Mouse (Mus musculus): ENCODE results near the gene Sh3pxd2b. TPM values are rescaled to one million over a fixed set of nuclear protein-coding genes. Genes with fewer than 3 reads are reported as not detected.
A peak's percentile ranks its signal among the peaks of the same experiment; 100 is the strongest.

Sh3pxd2b gene
- polyA plus RNA-seq, 1 experiment = 64.9 TPM

DNA sequence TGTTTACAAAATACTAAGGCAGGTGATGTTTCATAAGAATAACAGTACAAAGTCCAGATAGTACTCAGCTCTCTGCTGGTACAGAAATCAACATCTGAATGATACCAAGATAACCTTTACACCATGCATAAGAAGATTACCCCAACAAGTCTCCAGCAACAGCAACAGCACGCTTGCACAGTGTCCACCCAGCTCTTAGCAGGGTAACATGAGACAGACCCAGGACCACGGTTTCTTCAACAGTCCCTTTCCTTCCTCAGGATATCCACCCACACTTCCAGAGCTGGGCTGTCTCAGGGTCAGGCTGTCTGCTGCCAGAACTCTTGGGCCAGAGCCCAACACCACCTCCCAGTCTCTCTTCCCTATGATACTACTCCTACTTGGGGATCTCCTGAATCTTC lies 8.5 kb upstream of the Sh3pxd2b start:
- Histone ChIP-seq H3K27ac (ENCODE audit: insufficient read depth, low read depth, low read length) (no peak overlapping the region), H3K4me1 (ENCODE audit: control insufficient read depth, insufficient read depth, low read length) (peaks cover 25% of the 10 kb centered on the region), H3K4me3 (ENCODE audit: insufficient read depth, low read length) (no peak overlapping the region)
- no peak for TF ChIP-seq CTCF (IDR thresholded peaks at IDR 0.05; ENCODE audit: low read depth, low read length)
- TF ChIP-seq POLR2A (IDR thresholded peaks at IDR 0.05; ENCODE audit: borderline replicate concordance, low read depth, low read length) = no peak

DNA sequence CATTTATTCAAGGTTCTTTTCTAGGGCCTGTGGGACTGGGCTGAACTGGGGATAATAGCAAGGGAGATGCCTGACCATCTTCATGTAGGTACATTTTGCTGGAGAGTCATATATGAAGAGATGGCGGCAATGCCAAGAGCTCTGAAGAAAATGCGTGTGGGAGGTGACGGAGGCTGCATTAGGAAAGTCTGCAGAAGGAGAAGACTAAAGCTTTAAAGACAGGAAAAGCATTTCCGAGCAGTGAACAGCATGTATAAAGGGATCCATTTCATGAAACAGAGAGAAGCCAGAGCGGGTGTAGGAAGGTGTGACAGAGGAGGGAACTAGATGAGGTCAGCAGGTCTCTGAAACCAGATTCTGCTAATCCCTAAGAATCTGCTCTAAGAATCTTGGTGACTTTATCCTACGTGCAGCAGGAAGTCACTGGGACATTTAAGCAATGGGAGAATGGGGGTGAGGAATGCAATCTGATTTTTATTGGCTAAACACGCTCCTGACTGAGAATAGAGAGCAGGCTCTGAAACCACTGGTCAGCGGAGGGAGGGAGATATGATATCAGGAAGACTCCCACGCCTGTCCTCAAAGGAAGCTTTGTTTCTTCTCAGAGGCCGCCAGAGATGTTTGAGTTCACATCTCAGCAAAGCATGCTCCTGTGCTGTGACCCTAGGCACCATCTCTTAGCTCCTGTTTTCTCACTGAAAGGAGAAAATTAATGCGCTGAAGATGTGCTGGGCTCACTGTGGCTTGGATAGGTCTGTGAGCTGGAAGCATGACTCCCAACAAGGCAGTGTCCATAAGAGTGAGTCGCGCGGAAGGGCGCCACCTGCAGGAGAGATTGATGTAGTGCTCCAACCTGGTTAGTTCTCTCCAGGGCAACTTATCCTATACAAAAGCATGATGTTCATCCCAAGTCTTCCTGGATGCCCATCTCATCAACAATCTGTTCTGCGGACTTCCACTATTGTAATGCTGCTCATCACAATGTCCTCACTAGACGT lies 6.8 kb upstream of the Sh3pxd2b start:
- H3K27ac ChIP-seq (ENCODE audit: insufficient read depth, low read depth, low read length) = no peak overlapping the region
- H3K4me1 ChIP-seq (ENCODE audit: control insufficient read depth, insufficient read depth, low read length) = peaks cover 22% of the 10 kb centered on the region
- TF ChIP-seq POLR2A (IDR thresholded peaks at IDR 0.05; ENCODE audit: borderline replicate concordance, low read depth, low read length) = no peak
- TF ChIP-seq CTCF (IDR thresholded peaks at IDR 0.05; ENCODE audit: low read depth, low read length) = peak; percentile 69
- H3K4me3 ChIP-seq (ENCODE audit: insufficient read depth, low read length) = no peak overlapping the region

DNA sequence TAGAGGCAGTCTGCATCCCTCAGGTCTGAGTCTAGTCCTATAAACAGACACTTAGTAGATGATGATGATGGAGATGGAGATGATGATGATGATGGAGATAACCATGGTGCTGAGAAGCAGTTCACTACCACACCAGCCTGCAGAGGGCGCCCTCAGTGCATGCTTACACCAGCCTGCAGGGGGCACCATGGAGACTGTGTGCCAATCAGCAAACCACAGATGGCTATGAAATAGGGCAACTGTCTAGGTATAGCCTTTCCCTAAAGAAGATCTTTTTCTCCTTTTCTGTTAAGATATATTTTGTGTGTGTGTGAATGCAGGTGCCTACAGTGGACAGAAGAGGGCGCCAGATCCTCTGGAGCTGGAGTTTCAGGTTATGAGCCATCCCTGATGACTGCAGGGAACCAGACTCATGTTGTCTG lies 4.8 kb upstream of the Sh3pxd2b start:
- peak; percentile 100 for TF ChIP-seq CTCF (IDR thresholded peaks at IDR 0.05; ENCODE audit: low read depth, low read length)
- no peak for TF ChIP-seq POLR2A (IDR thresholded peaks at IDR 0.05; ENCODE audit: borderline replicate concordance, low read depth, low read length)
- H3K4me3 ChIP-seq (ENCODE audit: insufficient read depth, low read length) = no peak overlapping the region
- no peak overlapping the region for H3K27ac ChIP-seq (ENCODE audit: insufficient read depth, low read depth, low read length)
- peaks cover 17% of the 10 kb centered on the region for H3K4me1 ChIP-seq (ENCODE audit: control insufficient read depth, insufficient read depth, low read length)

DNA sequence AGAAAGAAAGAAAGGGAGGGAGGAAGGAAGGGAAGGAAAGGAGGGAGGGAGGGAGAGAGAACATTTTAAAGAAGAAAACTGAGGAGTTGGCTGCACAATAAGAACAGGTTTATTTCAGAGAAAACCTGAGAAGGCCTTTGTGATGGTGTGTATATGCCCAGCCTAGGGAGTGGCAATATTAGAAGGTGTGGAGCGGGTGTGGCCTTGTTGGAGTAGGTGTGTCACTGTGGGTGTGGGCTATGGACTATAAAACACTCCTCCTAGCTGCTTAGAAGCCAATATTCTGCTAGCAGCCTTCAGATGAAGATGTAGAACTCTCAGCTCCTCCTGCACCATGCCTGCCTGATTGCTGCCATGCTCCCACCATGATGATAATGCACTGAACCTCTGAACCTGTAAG lies 4.3 kb upstream of the Sh3pxd2b start:
- no peak overlapping the region for H3K4me3 ChIP-seq (ENCODE audit: insufficient read depth, low read length)
- no peak overlapping the region for H3K27ac ChIP-seq (ENCODE audit: insufficient read depth, low read depth, low read length)
- no peak for TF ChIP-seq CTCF (IDR thresholded peaks at IDR 0.05; ENCODE audit: low read depth, low read length)
- TF ChIP-seq POLR2A (IDR thresholded peaks at IDR 0.05; ENCODE audit: borderline replicate concordance, low read depth, low read length) = no peak
- peaks cover 14% of the 10 kb centered on the region for H3K4me1 ChIP-seq (ENCODE audit: control insufficient read depth, insufficient read depth, low read length)

DNA sequence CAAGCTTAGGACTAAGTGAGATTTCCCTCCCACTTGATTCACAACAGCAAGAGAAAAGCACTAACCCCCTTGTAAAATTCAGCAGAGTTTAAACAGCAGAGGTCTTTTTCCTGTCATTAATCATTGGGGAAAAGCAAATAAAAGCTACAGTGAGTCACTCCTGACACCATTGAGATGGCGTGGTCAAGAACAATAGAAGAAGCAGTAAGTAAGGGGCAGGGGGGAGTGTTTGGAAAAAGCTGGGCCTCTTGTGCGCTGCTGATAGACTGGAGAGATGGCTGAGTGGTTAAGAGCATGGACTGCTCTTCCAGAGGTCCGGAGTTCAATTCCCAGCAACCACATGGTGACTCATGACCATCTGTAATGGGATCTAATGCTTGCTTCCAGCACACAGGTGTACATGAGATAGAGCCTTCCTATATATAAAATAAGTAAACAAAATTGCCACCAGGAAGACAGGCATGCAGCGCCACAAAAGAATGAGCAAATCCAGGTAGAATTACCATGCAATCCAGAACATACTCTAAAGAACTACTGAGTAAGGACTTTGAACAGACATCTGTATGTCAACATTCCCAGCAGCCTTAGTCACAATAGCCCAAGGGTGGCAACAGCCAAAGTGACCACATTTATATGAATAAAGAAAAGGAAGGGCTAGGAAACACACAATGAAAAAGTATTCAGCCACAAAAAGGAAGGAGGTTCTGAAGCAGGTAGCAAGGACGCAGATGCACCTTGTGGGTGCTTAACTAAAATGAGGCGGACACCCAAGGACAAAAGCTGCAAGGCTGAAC lies 1.9 kb upstream of the Sh3pxd2b start:
- TF ChIP-seq CTCF (IDR thresholded peaks at IDR 0.05; ENCODE audit: low read depth, low read length) (no peak), POLR2A (IDR thresholded peaks at IDR 0.05; ENCODE audit: borderline replicate concordance, low read depth, low read length) (no peak)
- H3K4me3 ChIP-seq (ENCODE audit: insufficient read depth, low read length) = no peak overlapping the region
- H3K4me1 ChIP-seq (ENCODE audit: control insufficient read depth, insufficient read depth, low read length) = peaks cover 12% of the 10 kb centered on the region
- no peak overlapping the region for H3K27ac ChIP-seq (ENCODE audit: insufficient read depth, low read depth, low read length)

DNA sequence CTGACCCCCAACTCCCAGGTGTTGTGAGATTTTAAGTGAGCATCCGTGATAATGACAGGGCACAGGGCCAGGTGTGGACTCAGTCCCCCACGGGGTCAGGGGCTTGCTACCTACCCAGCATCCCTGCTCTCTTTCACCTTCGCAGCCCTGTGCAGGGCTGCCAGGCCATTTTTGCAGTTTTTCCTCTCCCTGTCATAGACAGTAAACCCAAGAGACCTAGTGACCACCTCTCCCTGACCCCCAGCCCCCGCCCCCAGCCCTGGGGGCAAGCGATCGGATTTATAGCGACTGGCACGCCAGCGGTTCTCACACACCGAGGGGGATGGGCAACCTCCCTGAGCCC lies 385 bp upstream of the Sh3pxd2b start:
- H3K4me3 ChIP-seq (ENCODE audit: insufficient read depth, low read length) = peak overlapping the region; percentile 83
- TF ChIP-seq POLR2A (IDR thresholded peaks at IDR 0.05; ENCODE audit: borderline replicate concordance, low read depth, low read length) (no peak), CTCF (IDR thresholded peaks at IDR 0.05; ENCODE audit: low read depth, low read length) (no peak)
- H3K4me1 ChIP-seq (ENCODE audit: control insufficient read depth, insufficient read depth, low read length) = peaks cover 20% of the 10 kb centered on the region
- H3K27ac ChIP-seq (ENCODE audit: insufficient read depth, low read depth, low read length) = no peak overlapping the region

DNA sequence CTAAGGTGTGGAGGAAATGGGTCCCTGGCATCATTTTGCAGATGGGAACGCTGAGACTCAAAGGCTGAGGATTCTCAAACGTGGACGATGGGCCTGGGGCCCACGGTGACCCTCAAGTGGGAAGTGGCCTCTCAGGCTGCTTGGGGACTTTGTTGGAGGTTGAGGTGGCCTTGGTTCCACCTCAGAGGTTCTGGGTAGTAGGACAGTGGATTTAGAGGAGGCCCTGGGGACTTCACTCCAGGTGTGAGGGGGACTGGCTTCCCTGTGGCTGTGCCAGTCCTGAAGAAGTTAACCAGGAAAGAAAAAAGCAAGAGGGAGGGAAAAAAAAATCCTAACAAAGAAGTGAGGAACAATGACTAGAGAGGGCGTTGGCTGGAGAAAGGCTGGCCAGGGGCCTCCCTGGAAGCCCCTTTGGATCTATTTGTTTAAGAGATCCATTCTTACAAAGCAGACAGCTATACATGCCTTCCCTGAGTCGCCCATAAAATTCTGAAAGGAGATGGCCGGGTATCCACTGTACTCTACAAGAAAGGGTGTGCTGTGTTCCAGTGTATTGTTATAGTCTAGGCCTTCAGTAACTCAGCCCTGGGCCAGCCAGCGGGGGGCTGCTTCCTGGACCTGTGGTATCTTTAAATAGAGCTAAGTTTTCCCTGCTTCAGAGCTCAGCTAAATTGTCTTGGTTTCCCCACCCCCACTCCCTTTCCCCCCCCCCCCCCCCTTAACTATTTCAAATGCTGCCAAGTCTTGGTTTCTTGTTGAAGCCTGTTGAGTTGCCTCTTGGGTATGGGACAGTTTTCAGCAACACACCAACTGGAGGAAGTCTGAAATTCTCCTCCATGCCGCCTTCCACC lies 1.0 kb downstream of the Sh3pxd2b start:
- Histone ChIP-seq H3K27ac (ENCODE audit: insufficient read depth, low read depth, low read length) (peak overlapping the region; percentile 94), H3K4me1 (ENCODE audit: control insufficient read depth, insufficient read depth, low read length) (peaks cover 34% of the 10 kb centered on the region), H3K4me3 (ENCODE audit: insufficient read depth, low read length) (peak overlapping the region; percentile 83)
- TF ChIP-seq CTCF (IDR thresholded peaks at IDR 0.05; ENCODE audit: low read depth, low read length) (no peak), POLR2A (IDR thresholded peaks at IDR 0.05; ENCODE audit: borderline replicate concordance, low read depth, low read length) (no peak)

DNA sequence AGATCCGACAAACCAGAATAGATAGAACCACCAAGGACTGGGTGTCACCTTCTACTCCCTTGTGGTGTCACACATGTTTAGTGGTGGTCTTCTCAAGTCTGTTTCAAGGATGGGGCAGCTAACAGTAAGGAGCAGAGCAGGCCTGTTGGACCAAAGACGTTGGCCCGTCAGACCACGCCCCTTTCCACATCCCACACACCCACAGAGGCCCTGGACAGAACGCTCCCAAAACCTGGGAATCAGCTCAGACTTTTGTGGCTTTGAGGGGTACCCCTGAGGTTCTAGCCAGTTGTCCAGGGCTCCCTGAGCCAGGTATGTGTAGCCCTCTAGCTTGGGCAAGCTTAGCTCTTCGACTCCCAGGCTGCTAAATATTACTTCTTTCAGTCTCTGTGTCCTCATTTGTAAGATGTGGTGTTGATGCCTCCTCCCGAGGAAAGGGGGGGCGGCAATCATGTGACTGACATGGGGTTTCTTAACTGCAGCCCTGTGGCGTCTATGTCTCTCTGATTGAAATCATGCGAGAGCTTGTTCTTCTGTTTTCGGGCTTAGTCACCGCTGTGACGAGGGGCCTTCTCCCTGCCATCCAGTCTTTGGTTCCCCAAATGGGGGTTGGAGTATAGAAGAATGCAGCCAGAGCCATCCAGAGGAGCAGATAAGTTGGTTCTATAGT lies 1.8 kb downstream of the Sh3pxd2b start:
- Histone ChIP-seq H3K4me1 (ENCODE audit: control insufficient read depth, insufficient read depth, low read length) (peaks cover 42% of the 10 kb centered on the region), H3K27ac (ENCODE audit: insufficient read depth, low read depth, low read length) (peak overlapping the region; percentile 94), H3K4me3 (ENCODE audit: insufficient read depth, low read length) (peak overlapping the region; percentile 83)
- no peak for TF ChIP-seq POLR2A (IDR thresholded peaks at IDR 0.05; ENCODE audit: borderline replicate concordance, low read depth, low read length)
- TF ChIP-seq CTCF (IDR thresholded peaks at IDR 0.05; ENCODE audit: low read depth, low read length) = no peak

DNA sequence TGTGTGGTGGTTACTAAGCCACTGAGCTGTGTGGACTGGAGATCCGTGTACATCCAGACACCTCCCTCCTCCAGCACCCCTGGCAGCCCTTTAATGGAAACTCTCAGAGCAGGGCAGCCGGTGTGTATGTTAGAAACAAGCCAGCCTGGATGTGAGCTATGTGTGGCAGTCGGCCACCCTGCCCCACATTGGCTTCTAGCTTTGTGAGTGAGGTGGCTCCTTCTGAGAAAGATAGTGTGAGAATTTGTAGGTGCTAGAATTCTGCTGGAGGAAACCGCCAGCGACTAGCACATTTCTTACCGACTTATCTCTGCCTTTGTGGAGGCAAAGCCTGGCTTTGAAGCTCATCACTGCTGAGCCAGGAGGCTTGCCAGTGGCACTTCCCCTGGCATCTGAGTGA lies 5.3 kb downstream of the Sh3pxd2b start:
- no peak overlapping the region for H3K4me3 ChIP-seq (ENCODE audit: insufficient read depth, low read length)
- no peak for TF ChIP-seq POLR2A (IDR thresholded peaks at IDR 0.05; ENCODE audit: borderline replicate concordance, low read depth, low read length)
- no peak for TF ChIP-seq CTCF (IDR thresholded peaks at IDR 0.05; ENCODE audit: low read depth, low read length)
- H3K27ac ChIP-seq (ENCODE audit: insufficient read depth, low read depth, low read length) = no peak overlapping the region
- peaks cover 70% of the 10 kb centered on the region for H3K4me1 ChIP-seq (ENCODE audit: control insufficient read depth, insufficient read depth, low read length)

All from bone marrow macrophage, adult 2 months (primary cell).